Mouse (Mus musculus) heart, adult 2 months (tissue): ENCODE measurements at regions not wholly inside any gene's neighbourhood (a gene's known extent, or its start where the extent isn't known, plus 50 kb on each side); places are given as distances from the start of the nearest gene placed in this dataset.

Experiments used
- CTCF ChIP-seq: fragments of 200-600 bp; IDR thresholded peaks from 2 replicates; pipeline ENCODE4 v1.8.1; 2022; ENCODE audit warnings: antibody characterized with exemption, mild to moderate bottlenecking, moderate library complexity
- POLR2A ChIP-seq: fragments of 200-500 bp; IDR thresholded peaks from 2 replicates; pipeline ENCODE4 v1.6.1; 2011; ENCODE audit warnings: mild to moderate bottlenecking, low read depth, low read length, control low read depth; ENCODE audit not compliant: insufficient read depth

DNA sequence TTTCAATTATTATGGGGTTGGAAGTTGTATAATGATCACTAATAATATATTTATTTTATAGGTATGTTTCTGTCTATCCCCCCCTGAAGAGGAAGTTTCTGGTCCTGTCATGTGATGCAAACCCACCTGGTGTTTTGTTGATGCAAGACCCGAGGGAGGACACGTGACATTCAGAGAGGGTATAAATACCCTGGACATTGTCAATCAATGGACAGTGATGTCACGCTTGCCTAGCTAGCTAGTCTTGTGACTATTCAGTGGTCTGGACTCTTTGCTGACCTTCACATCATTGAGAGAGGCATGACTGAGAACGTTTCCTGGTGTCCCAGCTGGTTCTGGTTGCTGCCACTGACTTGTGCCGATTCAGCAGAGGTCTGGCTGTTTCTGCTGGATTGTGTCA lies 93.0 kb upstream of the Fam98a start:
- no peak for TF ChIP-seq POLR2A
- no peak for TF ChIP-seq CTCF
